Mouse (Mus musculus) c-Kit-positive CD71-positive TER-119-negative erythroid progenitor cells, embryonic 14.5 days (primary cell): Measurements from ENCODE around the gene Dlx1.

Experiments used
- DNase-seq: peaks from one replicate; pipeline ENCODE4 v3.0.0-alpha.2; 2013; ENCODE audit warnings: low read depth

Gene Dlx1

DNA sequence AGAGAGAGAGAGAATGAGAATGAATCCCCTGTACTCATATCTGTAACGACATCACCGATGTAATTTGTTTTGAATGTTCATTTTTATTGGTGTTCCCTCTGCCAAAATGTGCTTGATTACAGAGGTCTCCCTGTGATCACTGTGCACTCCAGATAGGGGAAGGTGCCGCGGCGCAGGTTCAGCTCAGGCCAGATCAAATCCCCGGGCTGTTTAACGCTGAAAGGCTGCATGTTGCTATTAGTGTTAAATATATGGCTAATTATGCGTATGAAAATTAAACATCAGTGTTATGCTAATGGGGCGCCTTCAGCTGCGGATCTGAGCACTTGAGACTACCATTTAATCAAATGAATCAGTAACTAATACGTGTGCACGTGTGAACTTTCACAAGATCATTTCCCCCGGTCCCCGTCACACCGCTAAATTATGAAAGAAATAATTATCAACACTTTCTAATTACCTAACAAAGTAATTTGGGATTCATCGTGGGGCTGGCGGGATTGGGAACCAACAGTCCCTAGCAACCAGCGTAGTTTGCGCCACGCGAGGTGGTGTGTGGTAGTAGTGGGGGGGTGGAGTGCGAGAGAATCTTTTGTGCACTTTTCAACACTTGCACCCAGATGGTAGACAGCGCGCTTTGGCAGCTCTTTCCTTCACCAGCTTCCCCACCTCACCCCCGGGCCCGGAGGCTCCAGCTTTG is at the start of gene Dlx1:
TSS of gene Dlx1 (plus strand) at position 100 of the 700 bp plus-strand sequence.
- DNase-seq = no peak

DNA sequence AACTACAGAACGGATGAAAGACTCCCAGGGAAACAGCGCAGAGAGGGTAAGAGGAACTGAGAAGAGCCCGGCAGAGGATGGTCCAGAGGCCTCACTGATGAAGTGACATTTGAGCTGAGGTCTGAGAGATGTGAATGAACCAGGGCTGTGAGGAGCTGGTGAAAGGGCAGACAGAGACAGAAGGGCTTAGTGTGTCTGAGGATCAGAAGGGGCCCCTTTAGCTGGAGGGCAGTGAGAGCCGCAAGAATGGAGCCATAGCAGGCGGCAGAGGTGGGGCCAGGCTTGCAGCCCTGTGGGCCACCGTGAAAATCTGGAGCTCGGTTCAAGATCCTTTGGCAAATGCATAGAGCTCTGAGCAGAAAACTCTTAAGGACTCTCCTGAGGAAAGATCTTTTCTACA is 48.0 kb upstream of the Dlx1 start:
- no peak for DNase-seq

DNA sequence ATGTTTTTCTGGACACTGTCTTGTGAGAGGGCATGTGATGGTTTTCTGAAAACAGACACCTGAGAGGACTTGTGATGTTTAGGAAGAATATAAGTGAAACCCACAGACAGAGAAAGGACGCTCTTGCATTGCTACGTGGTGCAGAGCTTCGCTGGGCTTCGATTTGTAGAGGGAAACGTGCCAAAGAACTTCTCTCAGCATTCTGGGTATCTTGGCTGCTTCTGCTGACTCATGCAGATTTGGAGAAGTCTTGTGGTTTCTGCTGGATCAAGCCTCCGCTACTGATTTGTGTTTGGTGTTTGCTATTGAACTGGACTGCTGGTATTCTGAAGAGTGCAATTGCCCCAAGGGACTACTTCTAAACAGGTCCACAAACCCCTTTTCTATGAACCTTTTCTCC is 46.1 kb upstream of the Dlx1 start:
- DNase-seq = no peak

DNA sequence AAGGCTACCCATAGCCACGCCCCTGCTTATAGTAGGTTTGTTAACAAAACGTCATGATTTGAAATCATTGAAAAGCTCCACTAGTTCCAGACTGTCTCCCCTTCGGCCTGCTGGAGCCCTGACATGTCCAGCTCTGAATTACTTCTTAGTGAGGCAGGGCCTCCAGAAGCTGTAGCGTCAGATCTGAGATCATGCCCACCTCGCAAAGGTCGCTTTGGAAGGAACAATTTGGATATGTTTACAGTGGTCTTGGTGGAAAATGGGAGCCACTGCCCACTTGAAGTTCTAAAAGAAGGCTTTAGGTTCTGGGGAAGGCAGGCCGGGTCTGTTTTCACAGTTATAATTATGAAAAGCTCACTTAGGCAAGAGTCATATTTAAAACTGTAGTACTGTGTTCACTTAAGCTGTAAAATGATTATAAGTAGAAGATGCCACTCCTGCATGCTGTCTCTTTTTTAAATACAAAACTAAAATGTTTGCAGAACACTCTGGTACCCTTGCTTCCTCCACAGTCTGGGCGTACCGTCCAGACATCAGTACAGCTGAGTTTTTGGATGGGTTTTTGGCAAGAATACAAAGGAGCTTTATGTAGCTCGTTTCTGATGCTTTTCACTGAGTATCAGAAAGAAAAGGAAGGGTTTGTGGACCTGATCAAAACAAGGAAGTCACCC is 44.7 kb upstream of the Dlx1 start:
- DNase-seq = no peak

DNA sequence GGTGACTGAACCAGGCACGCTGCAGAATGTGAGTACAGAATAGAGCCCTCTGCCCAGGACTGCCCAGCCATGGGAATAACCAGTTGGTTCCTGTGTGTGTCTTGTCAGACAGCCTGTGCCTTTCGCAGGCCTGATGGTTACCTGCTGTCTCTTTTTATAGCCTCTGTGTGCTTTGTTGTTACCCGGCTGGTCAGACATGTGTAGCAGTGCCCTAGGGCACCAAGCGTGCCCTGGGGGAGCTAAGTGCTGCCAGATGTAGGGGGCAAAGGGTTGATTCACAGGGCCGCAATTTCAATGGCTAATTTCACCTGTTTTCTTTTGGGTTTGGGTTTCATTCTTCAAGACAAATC is 44.2 kb upstream of the Dlx1 start:
- DNase-seq = no peak

DNA sequence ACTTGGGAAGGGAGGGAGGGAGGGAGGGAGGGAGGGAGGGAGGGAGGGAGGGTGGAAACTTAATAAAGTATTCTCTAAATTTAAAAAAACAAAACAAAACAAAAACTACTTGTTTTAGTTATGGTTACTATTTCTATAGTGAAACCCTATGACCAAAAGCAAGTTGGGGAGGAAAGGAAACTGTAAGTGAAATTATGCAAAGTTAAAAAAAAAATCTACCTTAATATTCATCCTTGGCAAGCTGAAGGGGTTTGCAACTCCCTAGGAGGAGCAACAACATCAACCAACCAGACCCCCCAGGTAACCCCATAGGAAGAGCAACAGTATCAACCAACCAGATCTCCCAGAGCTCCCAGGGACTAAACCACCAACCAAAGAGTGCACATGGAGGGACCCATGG is 36.6 kb upstream of the Dlx1 start:
- DNase-seq = no peak

DNA sequence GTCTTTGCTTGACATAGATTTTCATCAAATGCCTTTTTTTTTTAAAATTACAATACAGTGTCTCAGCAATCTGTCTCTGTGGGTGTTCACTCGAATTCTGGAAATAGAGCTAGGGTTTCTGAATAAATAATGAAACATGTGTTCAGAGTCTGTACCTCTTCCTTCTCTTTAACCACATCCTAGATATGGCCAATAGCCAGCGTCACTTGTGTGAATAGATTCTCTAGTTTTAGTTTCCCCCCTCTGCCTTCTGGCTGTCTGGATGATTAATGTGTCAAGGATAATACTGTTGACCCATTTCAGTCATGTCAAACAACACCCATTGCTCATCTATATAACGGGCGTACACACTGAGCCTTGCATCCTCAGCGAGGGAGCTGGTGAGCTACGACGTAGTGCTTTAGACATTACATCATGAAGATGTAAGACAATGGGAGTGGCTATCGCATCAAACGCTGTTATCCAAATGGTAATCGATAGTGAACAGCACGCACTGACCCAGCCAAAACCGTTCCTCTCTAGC is 34.7 kb upstream of the Dlx1 start:
- DNase-seq = no peak

DNA sequence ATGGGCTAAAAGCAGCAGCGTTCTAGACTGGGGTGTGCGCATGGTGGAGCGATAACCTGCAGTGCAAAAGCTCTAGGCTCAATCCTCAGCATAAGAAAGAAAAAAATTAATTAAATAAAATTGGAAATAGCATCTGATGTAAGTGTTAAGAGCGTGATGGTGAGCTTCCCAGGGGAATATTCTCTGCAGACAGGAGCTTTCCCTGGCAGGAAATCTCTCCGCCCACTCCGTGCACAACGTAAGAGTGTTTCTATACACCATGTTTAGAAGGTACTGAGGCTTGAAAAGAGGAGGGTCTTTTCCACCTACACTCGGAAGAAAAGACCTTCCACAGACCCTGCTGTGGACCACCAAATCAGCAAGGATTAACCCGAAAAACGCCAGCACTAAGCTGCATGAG is 33.4 kb upstream of the Dlx1 start:
- DNase-seq = no peak

DNA sequence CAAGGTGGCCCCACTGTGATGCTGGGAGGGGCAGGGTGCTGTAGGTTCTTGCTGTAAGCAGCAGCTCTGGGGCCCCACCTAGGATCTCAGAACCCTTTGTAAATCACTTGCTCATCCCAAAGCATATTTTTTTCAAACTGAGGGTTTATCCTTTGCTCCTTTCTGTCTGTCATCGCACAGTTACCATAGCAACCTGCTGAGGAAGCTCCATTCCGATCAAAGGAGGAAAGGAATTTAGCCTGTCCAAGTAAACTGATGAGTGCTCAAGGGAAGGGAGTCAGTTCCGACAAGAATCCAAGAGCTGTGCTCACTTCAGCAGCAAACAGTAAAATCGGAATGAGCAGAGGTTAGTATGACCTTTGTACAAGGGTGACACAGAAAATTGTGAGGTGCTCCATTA is 32.9 kb upstream of the Dlx1 start:
- no peak for DNase-seq

DNA sequence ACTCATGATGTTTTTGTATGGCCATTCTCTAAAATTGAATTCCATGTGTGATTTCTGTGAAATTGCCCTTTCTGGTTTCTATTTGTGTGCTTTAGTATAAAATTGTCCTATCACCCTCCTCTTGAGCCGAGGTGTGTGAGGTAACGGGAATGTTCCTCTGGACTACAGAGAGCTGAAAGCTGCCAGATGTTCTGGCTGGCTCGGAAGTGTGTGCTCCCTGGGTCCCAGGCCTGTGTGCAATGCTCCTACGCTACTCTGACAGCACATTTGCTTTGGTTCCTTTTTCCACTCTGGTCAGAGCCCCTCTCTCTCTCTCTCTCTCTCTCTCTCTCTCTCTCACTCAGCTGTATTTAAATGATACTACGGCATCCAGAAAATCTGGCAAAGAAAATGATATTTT is 30.7 kb upstream of the Dlx1 start:
- no peak for DNase-seq

DNA sequence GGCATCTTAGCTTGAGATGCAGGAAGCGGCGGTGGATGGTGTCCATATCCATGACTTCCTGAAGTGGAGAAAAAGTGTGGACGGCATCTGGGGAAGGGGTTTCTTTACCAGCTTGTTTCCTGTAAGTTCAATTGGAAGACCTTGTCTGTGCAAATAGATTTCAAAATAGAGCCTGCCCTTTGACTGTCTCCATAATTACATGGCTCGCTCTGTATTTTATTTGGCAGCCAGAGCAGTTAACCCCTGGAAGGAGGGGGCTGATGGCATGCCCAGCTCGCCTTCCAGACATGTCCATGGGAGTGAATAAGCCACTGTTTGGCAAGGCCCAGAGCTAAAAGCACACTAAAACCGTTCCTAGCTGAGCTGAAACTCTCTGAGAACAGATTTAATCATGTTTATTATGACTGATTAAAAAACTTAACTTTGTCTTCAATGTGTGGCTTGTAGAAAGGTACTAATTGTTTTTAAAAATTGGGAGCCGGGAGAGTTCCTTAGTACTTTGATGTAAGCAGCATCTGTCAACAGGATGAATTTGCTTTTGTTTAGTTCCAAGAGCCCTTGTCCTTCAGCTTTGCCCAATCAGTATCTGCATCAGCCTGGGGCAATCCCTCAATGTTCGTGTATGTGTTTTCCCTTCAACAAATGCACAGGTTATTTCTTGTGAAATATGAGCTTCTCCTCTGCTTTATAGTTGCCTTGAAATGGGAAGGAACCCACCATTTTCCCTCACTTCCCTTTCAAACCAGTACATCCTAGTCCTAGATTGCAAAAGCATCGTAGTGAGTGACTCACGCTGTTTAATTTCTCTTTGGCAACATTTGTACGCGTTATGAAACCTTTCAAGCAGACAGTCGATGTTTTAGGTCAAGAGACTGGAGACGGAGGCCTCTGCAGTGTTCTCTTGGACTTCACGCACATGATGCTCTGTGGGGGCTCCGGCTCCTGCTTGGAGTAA is 28.4 kb upstream of the Dlx1 start:
- DNase-seq = no peak

DNA sequence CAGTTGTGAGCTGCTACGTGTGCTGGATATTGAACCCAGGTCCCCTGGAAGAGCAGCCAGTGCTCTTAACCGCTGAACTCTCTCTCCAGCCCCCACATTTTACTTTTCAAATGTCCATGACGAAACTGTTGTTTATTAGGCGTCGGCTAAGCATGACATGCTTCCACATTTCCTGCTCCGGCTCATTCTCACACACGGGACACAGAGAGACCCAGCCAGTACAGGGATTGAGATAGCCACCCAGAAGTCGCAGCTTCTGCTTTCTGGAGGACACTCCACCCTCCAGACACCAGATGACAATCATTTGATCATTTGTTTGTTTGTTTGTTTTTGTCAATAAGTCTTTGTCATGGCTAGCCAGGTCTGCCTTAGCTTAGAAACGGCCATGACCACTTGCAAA is 23.1 kb upstream of the Dlx1 start:
- DNase-seq = no peak

DNA sequence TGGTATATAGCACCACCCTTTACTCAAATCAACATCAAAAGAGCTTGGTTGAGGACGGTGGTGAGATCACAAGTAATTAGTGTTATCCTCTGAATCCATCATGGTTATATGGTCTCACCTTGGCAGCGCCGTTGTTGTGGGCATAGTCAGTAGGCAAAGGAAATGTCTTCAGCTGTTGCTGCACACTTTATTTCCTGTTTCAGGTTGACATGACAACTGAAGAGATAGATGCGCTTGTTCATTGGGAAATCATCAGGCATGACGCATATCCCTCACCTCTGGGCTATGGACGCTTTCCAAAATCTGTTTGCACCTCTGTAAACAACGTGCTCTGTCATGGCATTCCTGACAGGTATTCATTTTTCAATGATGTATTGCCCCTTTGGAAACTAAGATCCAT is 16.7 kb upstream of the Dlx1 start:
- DNase-seq = no peak

DNA sequence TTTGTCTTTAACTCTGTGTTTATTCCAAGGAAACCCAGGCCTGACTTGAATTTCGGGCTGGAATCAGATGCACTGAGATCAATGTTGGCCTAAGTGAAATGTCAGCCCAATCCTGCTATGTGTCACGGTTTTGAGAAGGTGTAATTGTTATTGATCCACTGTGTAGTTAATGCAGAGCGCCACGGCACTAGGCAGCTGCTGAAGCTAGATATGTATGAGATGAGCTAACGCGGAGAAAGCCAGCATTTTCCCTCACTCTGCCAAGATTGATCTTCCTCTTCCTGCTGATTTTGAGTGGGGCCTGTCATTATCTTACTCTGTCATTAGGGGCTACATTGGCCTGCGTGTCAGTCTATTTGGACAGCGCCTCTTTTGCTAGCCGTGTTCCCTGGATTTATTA is 15.6 kb upstream of the Dlx1 start:
- DNase-seq = no peak

DNA sequence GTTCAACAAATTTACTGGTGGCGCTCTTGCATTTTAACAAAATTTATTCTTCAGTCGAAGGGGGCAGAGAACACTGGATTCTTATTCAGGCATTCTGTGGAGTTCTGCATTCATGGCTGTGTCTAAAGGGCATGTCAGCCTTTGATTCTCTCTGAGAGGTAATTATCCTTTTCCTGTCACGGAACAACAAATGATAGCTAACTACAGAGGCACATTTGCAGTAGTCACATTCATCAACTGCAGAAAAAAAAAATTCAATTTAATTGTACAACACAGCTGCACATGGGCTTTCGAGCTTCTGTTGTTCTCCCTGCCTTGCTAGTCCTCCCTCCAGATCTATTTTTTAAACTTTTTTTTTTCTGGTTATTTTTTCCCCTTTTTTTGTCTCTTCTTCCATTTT is 10.9 kb upstream of the Dlx1 start:
- no peak for DNase-seq

DNA sequence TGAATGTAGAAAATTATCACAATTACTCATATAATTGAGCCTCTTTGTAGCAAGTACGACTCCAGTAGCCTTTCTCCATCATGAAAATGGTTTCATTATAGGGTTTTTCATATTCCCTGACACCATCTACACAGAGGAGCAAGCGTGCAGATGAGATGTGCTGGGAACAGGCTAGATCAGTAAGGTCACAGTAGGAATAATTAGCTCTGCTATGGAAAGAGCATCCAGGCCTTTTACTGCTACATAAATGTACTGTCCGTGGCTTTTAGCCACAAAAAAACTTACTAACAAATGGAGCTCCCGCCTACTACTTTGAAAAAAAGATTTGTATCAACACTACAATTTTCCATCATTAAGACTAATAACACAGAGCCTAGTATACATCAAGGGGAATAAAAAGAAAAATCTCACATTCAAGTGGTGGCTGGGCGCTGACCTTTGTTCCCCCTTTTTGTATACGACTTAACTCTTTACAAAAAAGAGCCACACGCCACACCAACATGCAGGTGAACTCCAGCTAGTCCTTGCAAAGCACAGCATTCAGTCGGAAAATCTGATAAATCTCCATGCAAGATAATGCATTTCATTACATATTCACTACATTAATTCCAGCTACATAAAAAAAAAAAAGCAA is 10.3 kb upstream of the Dlx1 start:
- DNase-seq = no peak

DNA sequence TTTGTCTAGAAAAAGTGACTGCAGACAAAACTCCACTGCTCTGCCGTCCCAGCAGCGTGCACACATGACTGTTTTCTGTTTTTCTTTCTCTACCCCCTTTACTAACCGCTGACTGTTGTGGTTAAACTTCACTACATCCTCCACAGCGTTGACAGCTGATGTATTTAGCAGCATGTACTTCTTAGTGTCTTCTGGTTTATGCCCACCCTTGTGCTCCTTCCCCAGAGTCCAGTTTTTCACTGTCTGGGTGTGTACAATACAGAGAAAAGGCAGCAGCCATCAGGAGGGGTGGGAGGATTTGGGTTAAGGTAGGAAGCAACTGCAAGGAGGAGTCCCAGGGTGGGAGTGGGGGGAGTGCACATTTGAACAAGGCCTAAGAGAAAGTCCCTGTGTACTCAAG is 5.0 kb upstream of the Dlx1 start:
- DNase-seq = no peak

DNA sequence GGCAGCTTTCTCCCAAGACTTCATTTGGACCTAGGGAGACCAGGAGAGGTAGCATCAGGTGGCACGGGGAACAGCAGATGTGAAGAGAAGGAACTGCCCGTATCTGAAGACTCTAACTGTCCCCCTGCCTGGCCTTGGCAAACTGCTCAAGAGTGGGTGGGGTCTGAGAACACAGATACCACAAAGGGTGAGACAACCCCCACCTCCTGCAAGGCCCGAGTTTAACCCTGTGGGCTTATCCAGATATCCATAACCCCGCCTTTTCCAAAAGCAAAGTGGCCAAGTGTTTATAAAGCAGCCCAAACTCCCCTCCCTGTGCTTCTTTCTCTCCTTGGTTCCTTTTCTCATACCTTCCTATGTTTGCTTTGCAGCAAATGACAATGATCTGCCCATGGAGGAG is 4.5 kb upstream of the Dlx1 start:
- no peak for DNase-seq

DNA sequence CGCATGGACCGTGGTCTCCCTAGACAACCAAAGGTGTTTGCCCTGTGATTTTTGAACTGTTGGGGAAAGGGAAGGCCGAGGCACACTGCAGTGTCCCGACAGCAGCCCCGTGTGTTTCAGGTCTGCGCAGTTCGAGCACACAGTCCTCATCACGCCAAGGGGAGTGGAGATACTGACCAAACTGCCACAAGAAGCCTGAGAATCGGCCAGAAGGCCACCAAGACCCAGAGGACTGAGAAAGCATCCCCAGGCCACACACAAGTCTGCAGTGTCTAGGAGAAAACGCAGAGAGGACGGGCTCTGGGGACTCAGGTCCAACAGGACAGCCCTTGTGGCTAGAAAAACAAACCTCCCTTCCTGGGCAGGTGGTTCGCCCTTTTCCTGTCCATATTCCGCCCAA is 3.1 kb upstream of the Dlx1 start:
- no peak for DNase-seq

DNA sequence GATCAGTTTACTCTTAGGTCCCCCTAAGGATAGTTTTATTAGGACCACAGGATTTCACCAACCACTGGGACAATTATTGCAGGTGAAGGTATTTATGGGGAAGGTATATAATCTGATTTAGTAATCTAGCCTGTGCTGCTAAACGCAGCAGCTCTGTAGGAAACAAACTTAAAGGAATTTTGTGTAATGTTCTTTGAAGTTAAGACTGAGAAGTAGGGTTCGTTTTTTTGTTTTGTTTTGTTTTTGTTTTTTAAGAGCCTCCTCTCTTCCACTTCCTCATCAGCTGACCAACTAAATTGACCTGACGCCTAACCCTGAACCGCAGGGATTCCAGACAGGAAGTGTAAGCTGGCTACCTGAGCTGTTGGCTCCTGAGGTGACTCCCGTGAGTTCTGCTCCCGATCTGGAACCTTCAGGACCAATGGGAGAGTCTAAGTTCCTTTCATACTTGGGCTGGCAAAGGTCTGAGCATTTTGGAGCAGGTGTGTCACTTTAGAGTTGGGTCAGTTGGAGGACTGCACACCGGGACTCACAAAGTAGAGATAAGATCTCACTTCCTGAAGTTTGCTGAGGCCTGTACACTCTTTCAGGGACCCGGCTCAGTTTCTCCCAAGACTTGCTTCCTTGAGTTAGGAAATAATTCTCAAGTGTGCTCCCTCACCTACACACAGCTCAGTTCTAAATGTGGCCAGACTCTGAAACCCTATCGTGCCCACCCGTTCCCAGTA is 1.2 kb upstream of the Dlx1 start:
- no peak for DNase-seq

DNA sequence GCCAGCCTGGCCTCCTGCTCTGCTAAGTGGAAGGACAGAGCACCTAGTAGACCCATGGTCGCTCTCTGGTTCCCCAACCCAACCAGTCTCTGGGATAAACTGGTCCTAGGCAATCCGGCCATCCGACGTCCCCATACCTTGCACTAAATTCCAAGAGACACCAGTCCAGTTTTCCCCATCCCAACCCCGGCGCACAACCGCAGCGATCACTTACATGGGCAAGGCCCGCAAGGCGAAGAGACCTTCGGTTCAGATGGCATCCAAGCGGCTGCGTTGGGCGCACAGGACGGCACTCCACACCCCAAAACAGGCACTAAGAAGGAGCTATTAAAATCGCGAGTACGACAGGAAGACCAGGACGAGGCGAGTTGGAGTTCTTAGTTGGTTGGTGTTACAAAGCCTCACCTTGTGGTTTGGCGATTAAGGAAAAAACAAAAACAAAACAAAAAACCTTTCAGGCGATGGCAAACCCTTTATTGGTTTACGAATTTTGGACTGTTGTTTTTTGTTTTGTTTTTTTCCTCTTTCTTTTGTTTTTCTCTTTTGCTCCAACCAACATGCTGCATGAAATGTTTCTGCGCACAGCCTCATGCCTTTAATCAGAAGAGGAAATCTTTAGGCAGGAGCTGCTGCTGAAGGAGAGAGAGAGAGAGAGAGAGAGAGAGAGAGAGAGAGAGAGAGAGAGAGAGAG is 445 bp upstream of the Dlx1 start:
- DNase-seq = no peak
